Mouse (Mus musculus): ENCODE data around the gene Tssc4.

Gene Tssc4

DNA sequence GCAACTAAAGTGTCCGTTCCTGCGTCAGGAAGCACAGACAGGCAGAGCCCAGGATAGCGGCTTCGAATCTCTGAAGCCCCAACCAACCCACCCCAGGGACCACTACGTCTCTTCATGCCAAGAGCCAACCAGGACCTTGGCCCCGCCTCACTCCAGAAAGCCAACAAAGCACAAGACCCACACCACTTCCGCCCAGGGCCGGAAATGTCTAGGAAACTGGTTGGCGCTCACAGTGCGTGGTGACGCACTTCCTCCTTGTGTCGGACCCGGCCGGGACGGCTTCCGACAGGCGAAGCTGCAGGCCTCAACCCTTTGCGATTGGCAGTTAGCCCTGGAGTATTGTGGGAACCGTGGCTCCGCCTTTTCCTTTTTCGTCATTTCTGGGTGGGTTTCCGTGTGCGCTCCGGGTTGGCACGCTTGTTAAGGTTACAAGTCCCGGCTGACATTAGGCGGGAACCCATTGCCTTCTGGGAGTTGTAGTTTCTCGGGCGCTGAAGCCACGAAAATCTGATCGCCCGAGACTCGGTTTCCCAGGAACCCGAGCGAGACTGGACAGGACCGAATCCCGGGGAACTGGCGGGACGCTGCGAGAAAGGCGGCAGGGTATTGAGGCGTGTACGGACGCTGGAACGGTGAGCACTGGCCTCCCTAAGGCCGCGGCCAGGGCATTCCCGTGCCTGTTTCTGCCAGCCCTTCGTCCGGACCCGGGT is at the start of gene Tssc4:
Gene Tssc4, plus strand, starts transcription at position 368 of the 710 bp plus-strand sequence.
- DNase-seq: peak; percentile 98 to 99

DNA sequence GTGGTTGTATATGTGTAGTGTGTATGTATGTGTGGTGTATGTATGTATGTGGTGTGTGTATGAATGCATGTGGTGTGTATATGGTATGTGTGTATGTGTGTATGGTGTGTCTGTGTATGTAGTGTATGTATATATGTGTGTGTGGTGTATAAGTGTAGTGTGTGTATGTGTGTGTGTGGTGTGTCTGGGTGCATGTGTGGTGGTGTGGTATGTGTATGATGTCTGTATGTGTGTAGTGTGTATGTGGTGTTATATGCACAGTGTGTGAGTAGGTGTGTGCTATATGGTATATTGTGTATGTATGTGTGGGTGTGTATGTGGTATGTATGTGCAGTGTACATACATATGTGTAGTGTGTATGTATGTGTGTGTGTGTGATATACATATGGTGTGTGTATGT is 49.0 kb upstream of the Tssc4 start:
- no peak for DNase-seq

DNA sequence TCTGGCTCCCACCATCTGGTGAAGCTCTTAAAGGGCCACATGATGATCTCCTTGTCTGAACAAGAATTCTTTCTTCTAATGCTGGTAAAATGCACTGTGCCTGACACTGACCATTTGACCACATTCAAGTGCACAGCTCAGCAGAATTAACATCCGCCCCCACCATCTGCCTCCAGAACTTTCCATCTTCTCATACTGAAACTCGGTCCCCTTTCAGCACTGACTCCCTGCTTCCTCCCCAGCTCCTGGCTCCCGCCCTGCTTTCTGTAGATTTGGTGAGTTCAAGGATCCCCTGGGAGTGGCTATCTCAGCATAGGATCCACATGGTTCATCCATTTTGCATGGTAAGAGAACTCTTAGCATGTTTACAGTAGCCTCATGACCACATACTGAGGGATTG is 48.3 kb upstream of the Tssc4 start:
- DNase-seq: no peak

DNA sequence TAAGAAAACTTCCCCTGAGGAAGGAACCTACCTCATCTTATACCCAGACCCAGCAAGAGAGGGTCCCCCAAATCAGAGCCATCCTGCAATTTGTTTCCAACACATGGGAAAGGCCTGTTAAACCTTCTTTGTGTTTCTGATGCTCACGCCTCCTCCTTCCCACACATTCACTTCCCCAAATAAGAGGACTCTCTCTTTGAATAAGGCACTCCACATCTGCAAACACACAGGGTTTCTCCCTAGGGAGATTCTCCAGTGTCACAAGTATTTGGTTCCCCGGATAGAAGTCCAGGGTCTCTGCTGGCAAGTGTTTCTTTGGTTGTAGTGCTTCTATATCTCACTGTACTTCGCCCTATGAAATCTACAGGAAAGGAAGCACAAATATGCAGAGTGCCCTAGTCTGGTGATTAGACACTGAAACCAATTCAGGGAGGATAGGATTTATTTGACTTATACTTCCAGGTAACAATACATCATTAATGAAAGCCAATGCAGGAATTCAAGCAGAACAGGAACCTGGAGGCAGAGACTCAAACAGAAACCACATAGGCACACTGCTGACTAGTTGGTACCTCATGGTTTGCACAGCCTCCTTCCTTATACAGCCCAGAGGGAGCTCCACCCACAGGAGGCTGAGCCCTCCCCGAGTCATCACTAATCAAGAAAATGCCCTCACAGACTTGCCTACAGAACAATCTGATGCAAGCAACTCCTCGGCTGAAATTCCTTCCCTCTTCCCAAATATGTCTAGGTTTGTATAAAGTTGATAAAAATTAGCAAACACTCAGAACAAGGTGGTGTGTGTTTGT is 47.5 kb upstream of the Tssc4 start:
- DNase-seq: no peak

- no peak for DNase-seq
Measured at GRCm38 (mm10) chr7:143023499-143023898, 45.5 kb upstream of the Tssc4 start.

DNA sequence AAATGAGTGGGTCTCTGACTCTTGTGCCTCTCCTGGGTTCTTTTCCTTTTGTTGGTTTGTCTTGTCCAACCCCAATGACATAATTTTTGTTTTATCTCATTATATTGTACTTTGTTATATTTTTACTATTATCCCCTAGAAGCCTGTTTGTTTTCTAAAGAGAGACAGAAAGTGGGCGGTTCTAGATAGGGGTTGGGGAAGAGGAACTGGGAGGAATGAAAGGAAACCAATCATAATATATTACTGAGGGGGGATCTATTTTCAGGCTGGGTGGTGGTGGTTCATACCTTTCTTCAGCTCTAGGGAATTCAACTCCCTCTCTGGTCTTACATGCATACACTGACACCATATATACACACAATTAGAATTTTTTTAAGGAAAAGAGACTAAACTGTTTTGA is 44.8 kb upstream of the Tssc4 start:
- DNase-seq: no peak

DNA sequence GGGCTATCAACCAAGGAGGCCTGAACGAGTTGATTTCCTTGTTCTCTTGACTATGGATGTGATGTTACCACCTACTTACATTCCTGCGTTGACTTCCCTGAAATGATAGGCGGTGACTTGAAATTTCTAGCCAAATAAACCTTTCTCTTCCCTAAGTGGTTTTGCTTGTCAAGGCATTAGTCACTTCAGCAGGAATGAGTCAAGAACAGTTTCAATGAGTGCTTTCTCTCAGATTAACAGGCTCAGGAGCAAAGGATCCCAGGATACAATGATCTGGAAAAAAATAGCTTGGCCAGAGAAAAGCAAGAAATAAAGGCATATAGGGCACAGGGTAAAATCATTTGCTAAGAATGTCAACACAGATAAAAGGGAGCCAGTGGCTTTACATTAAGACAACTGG is 43.6 kb upstream of the Tssc4 start:
- DNase-seq: no peak

- no peak for DNase-seq
Measured at GRCm38 (mm10) chr7:143027196-143027595, 41.9 kb upstream of the Tssc4 start.

DNA sequence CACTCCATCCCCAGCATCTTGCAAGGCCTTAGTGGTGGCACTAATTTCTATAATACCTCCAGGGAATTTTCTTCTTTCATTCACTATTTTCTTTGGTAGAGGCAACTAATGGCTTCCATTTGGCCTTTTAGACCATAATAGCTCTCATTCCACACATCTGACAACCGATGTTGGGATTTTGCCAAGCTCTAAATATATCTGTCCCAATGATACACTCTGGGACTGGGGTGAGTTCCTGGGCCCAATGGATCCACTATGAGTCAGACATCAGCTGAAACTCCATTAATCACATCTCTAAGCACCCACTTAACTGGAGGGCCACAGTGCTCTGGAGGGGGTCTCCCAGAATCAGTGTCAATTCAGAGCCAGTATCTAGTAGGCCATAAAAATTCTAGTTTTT is 37.2 kb upstream of the Tssc4 start:
- DNase-seq: no peak

- DNase-seq: no peak
Measured at GRCm38 (mm10) chr7:143033581-143033980, 35.5 kb upstream of the Tssc4 start.

- no peak for DNase-seq
Measured at GRCm38 (mm10) chr7:143034112-143034511, 34.9 kb upstream of the Tssc4 start.

GRCm38 (mm10) chr7:143034519-143035450 is 34.3 kb upstream of the Tssc4 start:
- DNase-seq: no peak

GRCm38 (mm10) chr7:143036787-143037186 is 32.3 kb upstream of the Tssc4 start:
- DNase-seq: no peak

DNA sequence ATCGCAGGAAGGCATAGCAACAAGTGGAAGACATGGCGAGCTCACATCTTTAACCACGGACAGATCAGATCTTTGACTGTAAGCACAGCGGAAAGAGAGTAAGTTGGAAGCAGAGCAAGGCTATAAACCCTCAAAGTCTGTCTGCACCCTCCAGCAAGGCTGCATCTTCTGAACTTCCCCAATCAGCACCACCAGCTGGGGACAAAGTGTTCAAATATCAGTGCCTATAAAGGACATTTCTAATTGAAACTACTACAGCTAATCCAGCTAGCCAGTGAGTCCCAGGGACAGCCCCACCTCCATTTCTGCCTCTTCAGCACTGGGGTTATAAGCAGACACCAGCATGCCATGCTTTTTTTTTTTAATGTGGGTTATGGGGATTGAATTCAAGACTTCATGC is 31.7 kb upstream of the Tssc4 start:
- DNase-seq: no peak

DNA sequence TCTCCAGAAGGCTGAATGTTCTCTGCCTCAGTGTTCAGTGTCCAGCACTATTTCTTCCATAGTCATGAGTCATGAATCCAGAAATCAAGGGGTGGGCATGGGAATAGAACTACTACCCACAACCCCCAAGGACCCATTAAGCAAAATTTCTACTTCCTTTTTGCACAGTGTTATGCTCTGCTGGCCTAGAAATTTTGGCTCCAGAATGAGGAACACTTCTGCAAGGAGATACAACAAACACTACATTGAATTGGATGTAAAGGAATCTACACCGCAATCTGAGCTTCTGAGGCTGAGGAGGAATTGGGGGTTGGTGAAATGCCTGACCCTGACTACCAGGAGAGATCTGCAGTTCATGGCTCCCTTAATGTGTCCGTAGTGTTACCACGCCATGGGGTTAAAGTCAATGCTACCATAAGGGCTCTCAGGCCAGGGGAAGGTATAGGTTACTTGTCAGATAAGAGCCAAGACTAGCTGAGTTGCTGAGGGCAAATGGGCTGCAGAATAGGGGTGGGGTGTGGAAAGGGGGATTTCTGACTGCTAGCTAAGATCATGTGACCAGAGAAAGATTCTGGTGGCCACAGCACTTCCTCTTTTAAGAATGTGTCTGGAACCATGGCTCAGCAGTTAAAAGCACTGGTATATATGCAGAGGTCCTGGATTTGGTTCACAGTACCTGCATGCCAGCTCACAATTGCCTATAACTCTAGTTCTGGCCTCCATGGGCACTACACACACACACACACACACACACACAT is 30.7 kb upstream of the Tssc4 start:
- DNase-seq: no peak

GRCm38 (mm10) chr7:143040561-143040960 is 28.5 kb upstream of the Tssc4 start:
- DNase-seq: no peak

GRCm38 (mm10) chr7:143041138-143041822 is 27.8 kb upstream of the Tssc4 start:
- peak; percentile 39 to 51 for DNase-seq

GRCm38 (mm10) chr7:143042089-143042488 is 27.0 kb upstream of the Tssc4 start:
- DNase-seq: peak; percentile 67 to 83

GRCm38 (mm10) chr7:143042897-143043300 is 26.1 kb upstream of the Tssc4 start:
- peak in 1 of 2 experiments; percentile 21 for DNase-seq

DNA sequence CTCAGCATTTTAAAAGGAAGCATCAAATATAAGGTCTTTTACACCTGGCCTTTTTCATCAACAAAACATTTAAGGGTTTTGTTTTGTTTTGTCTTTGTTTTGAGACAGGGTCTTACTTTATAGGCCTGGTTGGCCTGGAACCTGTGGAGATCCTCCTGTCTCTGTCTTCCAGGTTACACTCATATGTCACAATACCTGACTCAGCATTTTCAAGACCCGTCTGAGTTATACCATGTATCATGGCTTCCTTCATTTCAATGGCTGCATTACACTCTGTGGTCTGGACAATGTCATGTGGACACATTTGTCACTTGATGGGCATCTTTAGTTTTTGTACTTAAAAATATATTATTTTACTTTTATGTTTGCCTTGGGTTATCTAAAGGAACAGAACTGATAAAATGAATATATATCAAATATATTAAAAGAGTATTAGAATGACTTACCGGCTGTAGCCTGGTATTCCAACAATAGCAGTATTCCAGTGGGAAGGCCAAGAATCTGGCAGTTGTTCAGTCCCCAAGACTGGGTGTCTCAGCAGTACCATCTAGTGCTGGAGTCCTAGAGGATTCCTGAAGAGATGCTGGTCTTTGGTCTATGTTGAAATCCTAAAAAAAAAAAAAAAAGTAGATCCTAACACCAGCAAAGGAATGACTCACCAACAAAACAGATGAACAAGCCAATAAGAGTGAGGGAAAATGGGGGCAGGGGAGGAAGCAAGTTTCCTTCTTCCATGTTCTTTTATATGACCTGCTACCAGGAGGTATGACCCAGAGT is 24.8 kb upstream of the Tssc4 start:
- no peak for DNase-seq

DNA sequence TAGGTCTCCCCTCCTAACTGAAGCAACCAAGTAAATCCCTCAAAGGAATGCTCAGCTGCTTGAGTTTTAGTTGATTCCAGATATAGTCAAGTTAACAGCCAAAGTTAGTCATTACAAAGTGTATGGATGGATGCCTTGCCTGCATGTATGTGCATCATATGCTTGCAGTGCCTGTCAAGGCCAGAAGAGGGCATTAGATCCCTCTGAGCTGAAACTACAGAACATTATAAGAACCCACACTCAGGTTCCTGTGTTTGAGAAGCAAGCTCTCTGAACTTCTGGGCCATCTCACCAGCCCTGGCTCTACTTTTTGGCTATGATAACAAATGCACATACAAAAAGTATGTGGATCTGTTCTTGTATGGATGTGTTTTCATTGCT is 24.2 kb upstream of the Tssc4 start:
- no peak for DNase-seq

Measured in lung, postnatal 4 days (tissue).